10 mouse cellular contexts compared by ENCODE assay signal in the genomic region with DNA sequence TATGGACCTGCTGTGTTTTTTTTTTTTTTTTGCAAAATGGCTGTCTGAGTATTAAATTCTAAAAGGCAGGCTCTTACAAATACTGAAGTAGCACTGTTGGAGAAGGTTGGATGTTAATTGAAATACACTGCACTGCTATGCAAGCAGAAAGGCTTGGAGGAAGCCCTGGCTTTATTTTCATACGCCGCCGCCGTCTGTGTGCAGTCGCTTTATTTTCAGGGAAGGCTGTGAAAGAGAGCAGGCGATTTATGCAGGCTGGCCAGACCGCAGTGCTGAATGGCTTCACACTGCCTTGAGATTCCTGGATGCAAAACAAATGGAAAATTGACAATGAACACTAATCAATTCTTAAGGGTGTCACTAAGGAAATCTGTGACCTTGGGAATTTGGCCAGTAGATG.
DNase-seq lines count a peak whose midpoint lies in the region; ATAC-seq and TF ChIP-seq lines count a peak whose summit lies in the region.
"Had no signal": no experiment of that assay in that cellular context is flagged by ENCODE, and none has a peak within 500 bp of the region (broad histone marks: within the 10 kb centered on the region; RNA-seq: fewer than 3 reads in every experiment).

No protein-coding gene starts in this region.

- H3K9me3 ChIP-seq in hindbrain, embryonic 13.5 days = no peaks in the 10 kb centered on the region
- no peaks in the 10 kb centered on the region for H3K9me3 ChIP-seq in neural tube, embryonic 14.5 days (ENCODE audit: control insufficient read depth, low read length)
- no peaks in the 10 kb centered on the region for H3K9me3 ChIP-seq in liver, embryonic 11.5 days (ENCODE audit: control insufficient read depth, low read length)
- H3K9me3 ChIP-seq: embryonic facial prominence, embryonic 10.5 days; limb, embryonic 15.5 days had no signal

- peak; percentile 34 for DNase-seq in adrenal gland, postnatal 10 days
- DNase-seq in adrenal gland, postnatal 4 days (ENCODE audit: low spot score in 2 of 2) = no peak
- DNase-seq in kidney, postnatal 4 days = peak; percentile 26 to 30
- no peak for DNase-seq in kidney, adult 2 months
- no peak for DNase-seq in liver, embryonic 11.5 days (ENCODE audit: low spot score)
- no peak for DNase-seq in lung, postnatal 10 days

- peak; percentile 55 for ATAC-seq in hindbrain, embryonic 13.5 days (ENCODE audit: low FRiP score)
- peak; percentile 70 for ATAC-seq in neural tube, embryonic 14.5 days (ENCODE audit: low read depth)
- ATAC-seq in liver, embryonic 11.5 days (replicated peaks; ENCODE audit: low FRiP score) = no peak

- 63% methylated on average over 7 of the region's 7 CpGs for WGBS in kidney, adult 2 months
- WGBS in hindbrain, embryonic 13.5 days = 17% methylated on average over 7 of the region's 7 CpGs
- WGBS in neural tube, embryonic 14.5 days = 22% methylated on average over 7 of the region's 7 CpGs
- WGBS in liver, embryonic 11.5 days = 84% methylated on average over 7 of the region's 7 CpGs

- H3K4me2 ChIP-seq in hindbrain, embryonic 13.5 days = peak overlapping the region; percentile 47
- peak overlapping the region; percentile 42 for H3K4me2 ChIP-seq in neural tube, embryonic 14.5 days (ENCODE audit: low read depth, low read length)
- H3K4me2 ChIP-seq in liver, embryonic 11.5 days = no peak overlapping the region

- no peak for TF ChIP-seq POLR2A in kidney, adult 2 months (IDR thresholded peaks at IDR 0.05; ENCODE audit: low read depth, low read length)

- H3K27me3 ChIP-seq in kidney, adult 2 months (replicated peaks; ENCODE audit: control insufficient read depth, insufficient read depth, low read length) = no peaks in the 10 kb centered on the region
- H3K27me3 ChIP-seq in hindbrain, embryonic 13.5 days = no peaks in the 10 kb centered on the region
- no peaks in the 10 kb centered on the region for H3K27me3 ChIP-seq in neural tube, embryonic 14.5 days (ENCODE audit: control insufficient read depth, insufficient read depth, low read length)
- H3K27me3 ChIP-seq in liver, embryonic 11.5 days (replicated peaks; ENCODE audit: control insufficient read depth, insufficient read depth, low read length) = no peaks in the 10 kb centered on the region
- H3K27me3 ChIP-seq: limb, embryonic 15.5 days had no signal

- no peak overlapping the region for H3K4me3 ChIP-seq in kidney, adult 2 months (ENCODE audit: insufficient read depth, low read depth, low read length)
- peak overlapping the region; percentile 28 for H3K4me3 ChIP-seq in hindbrain, embryonic 13.5 days
- peak overlapping the region; percentile 13; the same call in 1 of the 2 replicates for H3K4me3 ChIP-seq in neural tube, embryonic 14.5 days (ENCODE audit: low read depth, low read length)
- no peak overlapping the region for H3K4me3 ChIP-seq in liver, embryonic 11.5 days (ENCODE audit: low read depth, low read length)
- H3K4me3 ChIP-seq: embryonic facial prominence, embryonic 10.5 days; limb, embryonic 15.5 days had no signal

- H3K36me3 ChIP-seq in kidney, adult 2 months (ENCODE audit: control insufficient read depth, insufficient read depth, low read length) = no peaks in the 10 kb centered on the region
- H3K36me3 ChIP-seq in hindbrain, embryonic 13.5 days = no peaks in the 10 kb centered on the region
- no peaks in the 10 kb centered on the region for H3K36me3 ChIP-seq in neural tube, embryonic 14.5 days (ENCODE audit: control insufficient read depth, insufficient read depth, low read length)
- no peaks in the 10 kb centered on the region for H3K36me3 ChIP-seq in liver, embryonic 11.5 days (ENCODE audit: control insufficient read depth, insufficient read depth, low read length)
- H3K36me3 ChIP-seq: embryonic facial prominence, embryonic 10.5 days; limb, embryonic 15.5 days had no signal

- no peaks in the 10 kb centered on the region for H3K4me1 ChIP-seq in kidney, adult 2 months (ENCODE audit: control insufficient read depth, insufficient read depth, low read length)
- peaks cover 22% of the 10 kb centered on the region for H3K4me1 ChIP-seq in hindbrain, embryonic 13.5 days (replicated peaks)
- H3K4me1 ChIP-seq in neural tube, embryonic 14.5 days (ENCODE audit: control insufficient read depth, insufficient read depth, low read length) = 0 out of 2 replicates have a peak, but pooled peaks cover 2% of the 10 kb centered on the region
- no peaks in the 10 kb centered on the region for H3K4me1 ChIP-seq in liver, embryonic 11.5 days (replicated peaks; ENCODE audit: control insufficient read depth, insufficient read depth, low read length)

- TF ChIP-seq CTCF in kidney, adult 2 months (conservative IDR thresholded peaks at IDR 0.05; ENCODE audit: insufficient read depth, insufficient read length, low read depth, low read length) = no peak

- H3K27ac ChIP-seq in kidney, adult 2 months (ENCODE audit: insufficient read depth, low read depth, low read length) = no peak overlapping the region
- peak overlapping the region; percentile 72 for H3K27ac ChIP-seq in hindbrain, embryonic 13.5 days
- peak overlapping the region; percentile 67 for H3K27ac ChIP-seq in neural tube, embryonic 14.5 days (ENCODE audit: low read depth, low read length)
- no peak overlapping the region for H3K27ac ChIP-seq in liver, embryonic 11.5 days (ENCODE audit: low read depth, low read length)
- H3K27ac ChIP-seq: embryonic facial prominence, embryonic 10.5 days; limb, embryonic 15.5 days had no signal

- peak overlapping the region; percentile 60 for H3K9ac ChIP-seq in hindbrain, embryonic 13.5 days
- 0 out of 2 replicates have a peak overlapping the region, but pooled peaks have one; percentile 1 for H3K9ac ChIP-seq in neural tube, embryonic 14.5 days (replicated peaks; ENCODE audit: low read depth, low read length)
- no peak overlapping the region for H3K9ac ChIP-seq in liver, embryonic 11.5 days (ENCODE audit: low read depth, low read length)
- H3K9ac ChIP-seq: limb, embryonic 15.5 days had no signal

Comparison
In these comparisons a context has a peak if more than half of its experiments do, and no peak if none do; other contexts are left out.
1. DNase-seq: peak in adrenal gland, postnatal 10 days (single experiment) and kidney, postnatal 4 days (2 of 2); none in adrenal gland, postnatal 4 days (0 of 2), kidney, adult 2 months (single experiment), liver, embryonic 11.5 days (single experiment) and lung, postnatal 10 days (single experiment).
2. H3K27ac ChIP-seq: peak in hindbrain, embryonic 13.5 days (single experiment) and neural tube, embryonic 14.5 days (single experiment); none in kidney, adult 2 months (single experiment) and liver, embryonic 11.5 days (single experiment).
3. H3K4me3 ChIP-seq: peak in hindbrain, embryonic 13.5 days (single experiment) and neural tube, embryonic 14.5 days (single experiment); none in kidney, adult 2 months (single experiment) and liver, embryonic 11.5 days (single experiment).